Mouse (Mus musculus) embryonic facial prominence, embryonic 15.5 days (tissue): Measurements from ENCODE around the gene Map3k19. TPM values are rescaled to one million over a fixed set of nuclear protein-coding genes. Genes with fewer than 3 reads are reported as not detected.

Source experiments
- ATAC-seq: fragments of 200-750 bp; cut with Nextera tagmentation; 2 replicates; pipeline ENCODE4 v1.8.0; 2017; ENCODE audit warnings: low read depth, moderate TSS enrichment; ENCODE audit not compliant: insufficient number of reproducible peaks, low FRiP score, low TSS enrichment
- H3K27ac ChIP-seq: fragments of 300-500 bp; sonication (generic); replicated peaks from 2 replicates; pipeline ENCODE4 v1.5.1; 2015; ENCODE audit warnings: mild to moderate bottlenecking, inconsistent platforms
- H3K27me3 ChIP-seq: fragments of 300-500 bp; sonication (generic); 2 replicates; pipeline ENCODE4 v1.6.1; 2015; ENCODE audit warnings: inconsistent platforms
- H3K36me3 ChIP-seq: fragments of 300-500 bp; sonication (generic); 2 replicates; pipeline ENCODE4 v1.6.1; 2015; ENCODE audit warnings: mild to moderate bottlenecking, inconsistent platforms
- H3K4me1 ChIP-seq: fragments of 300-500 bp; sonication (generic); 2 replicates; pipeline ENCODE4 v1.6.1; 2015; ENCODE audit warnings: inconsistent platforms
- H3K4me2 ChIP-seq: fragments of 300-500 bp; sonication (generic); replicated peaks from 2 replicates; pipeline ENCODE4 v1.6.1; 2015; ENCODE audit warnings: mild to moderate bottlenecking, inconsistent platforms
- H3K4me3 ChIP-seq: fragments of 300-500 bp; sonication (generic); replicated peaks from 2 replicates; pipeline ENCODE4 v1.5.1; 2015; ENCODE audit warnings: mild to moderate bottlenecking, inconsistent platforms
- H3K9ac ChIP-seq: fragments of 300-500 bp; sonication (generic); 2 replicates; pipeline ENCODE4 v1.6.1; 2015; ENCODE audit warnings: inconsistent platforms
- H3K9me3 ChIP-seq: fragments of 300-500 bp; sonication (generic); replicated peaks from 2 replicates; pipeline ENCODE4 v1.6.1; 2016; ENCODE audit warnings: inconsistent platforms
- WGBS: fragments of 180-500 bp; shearing (Covaris S2); methylation state at CpG from one replicate; pipeline ENCODE4 v1.1.7; 2015; 5-methylcytosine and 5-hydroxymethylcytosine counted together
- polyA plus RNA-seq: library from polyadenylated mRNA; unstranded; fragments of >200 nt; fragmentation: Nextera tagmentation; extraction: Ambion mirVana; gene quantifications from 2 replicates; pipeline ENCODE4 v1.2.1, GENCODE M21; 2015

Map3k19 gene
- 1.2 and 1.6 TPM in 2 replicates for polyA plus RNA-seq

DNA sequence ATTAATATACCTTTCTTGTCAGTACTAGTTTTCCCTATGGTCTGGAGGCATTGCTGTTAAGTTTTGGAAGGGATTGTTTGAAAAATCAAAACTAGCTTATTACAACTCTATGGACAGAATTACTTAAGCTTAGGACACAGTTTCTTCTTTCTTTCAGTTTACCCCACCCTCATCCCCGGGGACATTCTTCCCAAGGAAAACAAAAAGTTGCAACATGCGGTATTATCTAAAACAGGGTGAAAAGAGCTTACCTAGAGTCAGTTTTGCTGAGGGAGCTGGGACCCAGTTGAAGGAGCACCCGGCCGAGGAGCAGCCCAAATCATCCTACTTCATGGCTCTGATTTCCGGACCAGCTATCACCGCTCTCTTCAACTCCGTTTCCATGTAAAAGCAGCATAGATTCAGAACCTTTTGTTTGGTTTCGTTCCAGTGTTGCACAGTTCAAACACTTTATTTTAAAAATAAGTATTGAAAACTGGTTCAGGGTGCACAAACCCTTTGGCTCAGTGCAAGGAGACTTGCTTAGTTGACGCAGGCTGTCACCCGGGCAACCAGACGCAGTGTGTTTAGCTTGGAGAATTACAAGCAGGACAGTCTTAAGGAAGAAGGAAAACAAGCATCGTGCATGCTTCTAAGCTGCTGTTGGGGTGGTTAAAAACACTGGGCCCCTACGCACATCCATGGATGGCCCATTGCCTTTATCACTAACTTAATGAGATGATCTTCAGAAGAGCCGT, at the start of gene Map3k19:
Gene Map3k19 (minus strand): TSS at position 546 of the 737 bp plus-strand sequence.
- H3K27me3 ChIP-seq = no peaks in the 10 kb centered on the region
- H3K9me3 ChIP-seq = no peaks in the 10 kb centered on the region; the same call in 1 of the 2 replicates
- 74% methylated on average over 14 of the region's 14 CpGs for WGBS
- no peak for ATAC-seq
- H3K4me2 ChIP-seq = no peak within 1 kb of the TSS
- no peak within 1 kb of the TSS for H3K27ac ChIP-seq
- no peak within 1 kb of the TSS for H3K9ac ChIP-seq
- H3K4me1 ChIP-seq = no peaks in the 10 kb centered on the region
- no peak within 1 kb of the TSS for H3K4me3 ChIP-seq
- H3K36me3 ChIP-seq = no peaks in the 10 kb centered on the region

DNA sequence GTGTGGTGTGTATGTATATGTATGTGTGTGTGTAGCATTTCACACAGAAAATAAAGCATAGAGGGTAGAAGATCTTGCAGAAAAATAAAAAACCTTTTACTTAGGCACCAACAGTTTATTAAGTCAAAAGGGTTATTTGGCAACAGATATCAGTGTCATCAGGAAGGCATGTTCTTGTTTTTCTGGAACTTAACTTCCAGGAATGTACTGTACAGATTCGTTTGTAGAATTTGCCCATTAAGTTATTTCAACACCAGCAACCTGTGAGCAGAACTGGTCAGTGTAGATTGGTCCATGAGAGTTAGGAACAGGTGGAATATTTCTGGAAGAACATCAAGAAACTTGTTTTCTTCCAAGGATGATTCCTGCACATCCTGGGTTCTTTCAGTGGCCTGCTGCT, 44.6 kb upstream of the Map3k19 start:
- 68% methylated on average over 1 of the region's 1 CpGs for WGBS
- no peak overlapping the region for H3K4me2 ChIP-seq
- peaks cover 7% of the 10 kb centered on the region; the same call in 1 of the 2 replicates for H3K36me3 ChIP-seq
- H3K9me3 ChIP-seq = no peaks in the 10 kb centered on the region
- no peaks in the 10 kb centered on the region for H3K4me1 ChIP-seq
- H3K9ac ChIP-seq = no peak overlapping the region
- H3K27ac ChIP-seq = no peak overlapping the region
- H3K4me3 ChIP-seq = no peak overlapping the region
- ATAC-seq = no peak
- H3K27me3 ChIP-seq = no peaks in the 10 kb centered on the region

- Histone ChIP-seq H3K27ac (peak overlapping the region; percentile 88; the same call in 1 of the 2 replicates), H3K9me3 (no peaks in the 10 kb centered on the region), H3K9ac (peak overlapping the region; percentile 71), H3K4me3 (peak overlapping the region; percentile 85), H3K36me3 (peaks cover 10% of the 10 kb centered on the region; the same call in 1 of the 2 replicates), H3K27me3 (no peaks in the 10 kb centered on the region), H3K4me1 (0 out of 2 replicates have a peak, but pooled peaks cover 9% of the 10 kb centered on the region), H3K4me2 (peak overlapping the region; percentile 58)
- no peak for ATAC-seq
- 24% methylated on average over 8 of the region's 8 CpGs for WGBS
These were observed 14.4 kb upstream of the Map3k19 start for GRCm38 (mm10) chr1:127869276-127869675.

- H3K9me3 ChIP-seq = no peaks in the 10 kb centered on the region
- peak within 1 kb of the TSS; percentile 88 for H3K27ac ChIP-seq
- H3K4me2 ChIP-seq = peak within 1 kb of the TSS; percentile 58
- peak within 1 kb of the TSS; percentile 71 for H3K9ac ChIP-seq
- peak; percentile 95 for ATAC-seq
- H3K36me3 ChIP-seq = peaks cover 8% of the 10 kb centered on the region; the same call in 1 of the 2 replicates
- 0 out of 2 replicates have a peak, but pooled peaks cover 9% of the 10 kb centered on the region for H3K4me1 ChIP-seq
- WGBS = 10% methylated on average over 47 of the region's 47 CpGs
- H3K4me3 ChIP-seq = peak within 1 kb of the TSS; percentile 85
- no peaks in the 10 kb centered on the region for H3K27me3 ChIP-seq
These were observed 13.8 kb upstream of the Map3k19 start, which contains the start of gene Rab3gap1 for GRCm38 (mm10) chr1:127868300-127869261. TSS of gene Rab3gap1 (plus strand) at chr1:127868773.

GRCm38 (mm10) chr1:127863806-127864205, 9.0 kb upstream of the Map3k19 start:
- no peaks in the 10 kb centered on the region for H3K36me3 ChIP-seq
- H3K27me3 ChIP-seq = no peaks in the 10 kb centered on the region
- WGBS = 33% methylated on average over 7 of the region's 7 CpGs
- H3K9ac ChIP-seq = no peak overlapping the region
- no peak overlapping the region for H3K27ac ChIP-seq
- no peak for ATAC-seq
- H3K4me2 ChIP-seq = no peak overlapping the region
- no peaks in the 10 kb centered on the region for H3K9me3 ChIP-seq
- H3K4me3 ChIP-seq = no peak overlapping the region
- H3K4me1 ChIP-seq = no peaks in the 10 kb centered on the region

- no peak overlapping the region for H3K4me2 ChIP-seq
- H3K9me3 ChIP-seq = no peaks in the 10 kb centered on the region
- no peak overlapping the region for H3K27ac ChIP-seq
- H3K4me1 ChIP-seq = no peaks in the 10 kb centered on the region
- no peak for ATAC-seq
- H3K27me3 ChIP-seq = no peaks in the 10 kb centered on the region
- H3K4me3 ChIP-seq = no peak overlapping the region
- WGBS = 83% methylated on average over 5 of the region's 5 CpGs
- no peaks in the 10 kb centered on the region for H3K36me3 ChIP-seq
- no peak overlapping the region for H3K9ac ChIP-seq
These were observed 7.1 kb upstream of the Map3k19 start for GRCm38 (mm10) chr1:127861900-127862299.

DNA sequence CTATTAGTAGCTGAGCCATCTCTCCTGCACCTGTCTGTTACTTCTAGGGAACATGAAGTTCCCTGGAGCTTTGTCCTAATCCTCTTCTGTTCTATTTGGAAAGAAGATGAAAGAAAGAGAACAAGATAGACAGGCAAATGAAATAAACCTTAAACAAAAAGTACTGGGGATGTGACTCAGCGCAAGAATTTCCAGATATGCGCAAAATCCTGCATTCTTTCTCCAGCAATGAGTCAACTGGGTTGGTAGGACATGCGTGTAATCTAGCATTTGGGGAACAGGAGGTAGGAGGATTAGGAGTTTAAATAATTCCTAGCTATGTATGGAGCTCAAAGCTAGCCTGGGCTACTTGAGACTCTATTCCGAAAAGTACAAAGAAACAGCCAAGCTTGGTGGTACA, 5.7 kb upstream of the Map3k19 start:
- Histone ChIP-seq H3K4me2 (no peak overlapping the region), H3K4me3 (no peak overlapping the region), H3K9ac (no peak overlapping the region), H3K4me1 (no peaks in the 10 kb centered on the region), H3K9me3 (no peaks in the 10 kb centered on the region), H3K27ac (no peak overlapping the region), H3K27me3 (no peaks in the 10 kb centered on the region), H3K36me3 (no peaks in the 10 kb centered on the region)
- ATAC-seq = no peak
- 81% methylated on average over 4 of the region's 4 CpGs for WGBS

DNA sequence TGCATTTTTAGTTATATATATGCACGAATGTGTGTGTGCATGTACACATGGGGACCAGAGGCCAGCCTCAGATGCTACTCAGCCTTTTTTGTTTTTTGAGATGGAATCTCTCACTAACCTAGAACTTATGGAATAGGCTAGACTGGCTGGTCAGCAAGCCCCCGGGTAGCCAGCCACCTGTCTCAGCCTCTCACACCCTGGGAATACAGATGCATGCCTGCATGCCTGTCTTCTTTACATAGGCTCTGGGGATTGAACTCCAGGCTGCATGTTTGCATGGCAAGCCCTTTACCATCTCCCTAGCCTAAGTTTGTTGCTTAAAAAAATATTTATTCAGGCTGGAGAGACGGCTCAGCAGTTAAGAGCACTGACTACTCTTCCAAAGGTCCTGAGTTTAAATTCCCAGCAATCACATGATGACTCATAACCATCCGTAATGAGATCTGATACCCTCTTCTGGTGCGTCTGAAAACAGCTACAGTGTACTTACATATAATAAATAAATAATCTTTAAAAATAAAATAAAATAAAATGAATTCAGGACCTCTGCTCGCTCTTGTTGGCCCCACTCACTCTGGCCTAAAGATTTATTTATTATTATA, 5.1 kb upstream of the Map3k19 start:
- H3K9ac ChIP-seq = no peak overlapping the region
- H3K4me3 ChIP-seq = no peak overlapping the region
- H3K9me3 ChIP-seq = no peaks in the 10 kb centered on the region
- ATAC-seq = no peak
- H3K4me1 ChIP-seq = no peaks in the 10 kb centered on the region
- 66% methylated on average over 6 of the region's 6 CpGs for WGBS
- no peak overlapping the region for H3K27ac ChIP-seq
- no peak overlapping the region for H3K4me2 ChIP-seq
- no peaks in the 10 kb centered on the region for H3K36me3 ChIP-seq
- no peaks in the 10 kb centered on the region for H3K27me3 ChIP-seq

DNA sequence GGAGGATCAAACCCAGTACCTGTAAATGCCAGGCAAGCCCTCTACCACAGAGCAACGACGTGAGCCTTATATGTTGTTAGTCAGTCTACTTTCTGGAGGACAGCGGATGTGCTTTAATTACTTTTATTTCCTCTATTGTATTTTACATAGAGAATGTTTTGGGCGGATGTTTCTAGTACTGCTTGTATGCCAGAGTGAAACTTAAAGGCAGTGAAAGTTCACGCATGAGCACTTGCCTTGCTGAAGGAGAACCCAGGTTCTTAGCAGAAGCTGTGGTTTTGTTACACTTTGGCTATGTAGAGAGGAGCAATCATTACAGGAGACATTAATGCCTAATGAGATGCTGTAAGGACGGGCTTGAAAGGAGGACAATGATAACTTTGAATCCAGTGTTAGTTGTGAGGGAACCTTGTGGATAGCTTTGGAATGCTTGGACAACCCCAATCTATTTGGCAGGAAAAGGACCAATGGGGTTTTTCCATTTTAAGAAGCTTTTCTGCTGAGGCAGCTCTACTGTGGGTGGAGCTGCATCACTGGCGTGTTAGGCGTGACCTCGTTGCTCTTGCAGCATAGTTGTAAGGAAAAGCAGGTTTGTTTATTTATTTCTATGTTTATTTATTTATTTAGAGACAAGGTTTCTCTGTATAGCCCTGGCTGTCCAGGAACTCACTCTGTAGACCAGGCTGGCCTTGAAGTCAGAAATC, 4.3 kb upstream of the Map3k19 start:
- WGBS = 84% methylated on average over 9 of the region's 9 CpGs
- ATAC-seq = no peak

GRCm38 (mm10) chr1:127850075-127850610, 4.7 kb downstream of the Map3k19 start:
- no peaks in the 10 kb centered on the region for H3K27me3 ChIP-seq
- H3K4me2 ChIP-seq = no peak overlapping the region
- no peaks in the 10 kb centered on the region for H3K36me3 ChIP-seq
- no peak overlapping the region for H3K27ac ChIP-seq
- ATAC-seq = no peak
- 58% methylated on average over 7 of the region's 7 CpGs for WGBS
- H3K4me1 ChIP-seq = no peaks in the 10 kb centered on the region
- H3K9ac ChIP-seq = no peak overlapping the region
- no peaks in the 10 kb centered on the region; the same call in 1 of the 2 replicates for H3K9me3 ChIP-seq
- H3K4me3 ChIP-seq = no peak overlapping the region

More for the DNA sequence above, 4.3 kb upstream of the Map3k19 start:
- Histone ChIP-seq H3K4me3 (no peak overlapping the region), H3K27ac (no peak overlapping the region), H3K4me2 (no peak overlapping the region), H3K9me3 (no peaks in the 10 kb centered on the region), H3K4me1 (no peaks in the 10 kb centered on the region), H3K9ac (no peak overlapping the region), H3K36me3 (no peaks in the 10 kb centered on the region), H3K27me3 (no peaks in the 10 kb centered on the region)
